Mouse (Mus musculus) left cerebral cortex, adult 11 months (tissue): Measurements from ENCODE around the gene Pard6a.

ENCODE experiments used
- DNase-seq: peaks from one replicate; pipeline ENCODE4 v3.0.0; 2022; ENCODE audit warnings: low spot score

Gene Pard6a

DNA sequence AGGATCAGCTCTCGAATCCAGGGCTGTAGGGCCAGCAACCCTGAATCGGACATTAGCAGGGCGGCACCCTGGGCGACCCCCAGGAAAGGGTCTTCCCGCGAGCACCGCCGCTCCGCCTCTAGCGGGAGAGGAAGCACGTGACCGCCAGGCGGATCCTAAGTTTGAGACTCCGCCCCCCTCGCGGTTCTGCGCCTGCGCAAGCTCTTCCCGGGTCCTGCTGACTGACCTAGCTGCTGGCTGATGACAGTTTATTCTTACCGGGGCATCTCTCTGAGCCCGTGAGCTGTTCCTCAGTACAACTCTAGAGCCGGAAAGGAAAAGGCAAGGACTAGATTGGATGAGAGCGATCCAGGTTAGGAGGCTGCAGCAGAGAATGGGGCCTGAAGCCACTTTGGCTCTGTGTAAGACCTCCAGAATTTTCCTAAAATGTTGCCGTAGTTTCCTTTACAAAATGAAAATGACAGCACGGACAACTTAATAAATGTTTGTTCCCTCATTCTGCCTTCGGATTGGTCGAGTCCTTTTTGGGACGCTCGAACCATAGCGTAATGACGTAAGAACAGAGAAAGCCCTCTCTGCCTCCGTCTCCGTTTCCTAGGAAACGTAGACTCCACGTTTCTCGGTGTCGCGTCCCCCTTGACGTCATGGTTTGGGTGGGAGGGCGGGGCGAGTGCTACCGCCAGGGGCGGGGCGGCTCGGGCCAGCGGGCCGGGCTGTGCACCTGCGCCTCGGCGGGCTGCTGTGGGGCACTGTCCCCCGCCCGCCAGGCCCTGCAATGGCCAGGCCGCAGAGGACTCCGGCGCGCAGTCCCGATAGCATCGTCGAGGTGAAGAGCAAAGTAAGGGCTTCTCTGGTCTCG is at the start of gene Pard6a, which contains the start of gene Acd:
Gene Pard6a (plus strand): TSS at position 183 of the 859 bp plus-strand sequence.
Gene Acd (minus strand): TSS at position 137 of the 859 bp plus-strand sequence.
- peak; percentile 94 for DNase-seq

DNA sequence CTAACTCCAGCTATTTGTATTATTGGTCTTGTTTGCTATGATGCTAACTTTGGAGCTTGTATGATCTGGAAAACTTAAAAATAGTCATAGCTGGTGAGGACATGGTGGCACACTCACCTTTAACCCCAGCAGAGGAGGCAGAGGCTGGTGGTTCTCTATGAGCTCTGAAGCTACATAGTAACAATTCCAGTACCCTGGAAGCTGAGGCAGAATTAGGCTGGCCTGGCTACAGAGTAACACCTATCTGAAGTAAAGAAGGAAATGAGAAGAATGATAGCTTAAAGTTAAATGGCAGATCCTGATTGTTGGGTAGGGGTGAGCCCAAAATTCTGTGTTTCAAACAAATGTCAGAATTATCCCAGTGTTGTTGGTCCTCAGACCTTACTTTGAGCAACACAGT is 43.3 kb upstream of the Pard6a start:
- no peak for DNase-seq

GRCm38 (mm10) chr8:105661167-105661566 is 39.8 kb upstream of the Pard6a start:
- DNase-seq: peak; percentile 24

DNA sequence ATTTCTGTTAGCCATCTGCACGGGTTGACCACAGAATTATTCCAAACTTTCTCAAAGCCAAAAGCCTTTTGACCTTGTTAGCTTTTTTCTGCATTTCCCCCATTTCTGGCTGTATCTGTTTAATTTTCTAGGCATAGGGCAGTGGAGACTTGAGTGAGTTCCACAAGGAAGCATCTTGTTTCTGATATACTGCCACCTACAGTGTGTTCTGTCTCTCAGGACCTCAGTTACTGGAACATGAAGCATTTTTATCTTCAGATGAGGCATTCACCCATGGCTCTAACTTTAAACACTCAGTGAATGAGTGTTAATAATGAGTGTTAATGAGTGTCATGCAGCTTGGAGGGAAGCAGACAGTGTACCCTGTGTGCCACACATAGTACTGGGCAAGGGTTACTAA is 23.1 kb upstream of the Pard6a start:
- DNase-seq: no peak

- no peak for DNase-seq
These were observed 15.6 kb upstream of the Pard6a start for GRCm38 (mm10) chr8:105685325-105685724.

GRCm38 (mm10) chr8:105685796-105686308 is 15.1 kb upstream of the Pard6a start, which contains the start of gene Carmil2:
Gene Carmil2 (plus strand): TSS chr8:105686274.
- DNase-seq: no peak

- no peak for DNase-seq
These were observed 14.4 kb upstream of the Pard6a start for GRCm38 (mm10) chr8:105686551-105686950.

- DNase-seq: no peak
These were observed 13.4 kb upstream of the Pard6a start for GRCm38 (mm10) chr8:105687512-105687911.

- no peak for DNase-seq
These were observed 12.7 kb upstream of the Pard6a start for GRCm38 (mm10) chr8:105688242-105688752.

DNA sequence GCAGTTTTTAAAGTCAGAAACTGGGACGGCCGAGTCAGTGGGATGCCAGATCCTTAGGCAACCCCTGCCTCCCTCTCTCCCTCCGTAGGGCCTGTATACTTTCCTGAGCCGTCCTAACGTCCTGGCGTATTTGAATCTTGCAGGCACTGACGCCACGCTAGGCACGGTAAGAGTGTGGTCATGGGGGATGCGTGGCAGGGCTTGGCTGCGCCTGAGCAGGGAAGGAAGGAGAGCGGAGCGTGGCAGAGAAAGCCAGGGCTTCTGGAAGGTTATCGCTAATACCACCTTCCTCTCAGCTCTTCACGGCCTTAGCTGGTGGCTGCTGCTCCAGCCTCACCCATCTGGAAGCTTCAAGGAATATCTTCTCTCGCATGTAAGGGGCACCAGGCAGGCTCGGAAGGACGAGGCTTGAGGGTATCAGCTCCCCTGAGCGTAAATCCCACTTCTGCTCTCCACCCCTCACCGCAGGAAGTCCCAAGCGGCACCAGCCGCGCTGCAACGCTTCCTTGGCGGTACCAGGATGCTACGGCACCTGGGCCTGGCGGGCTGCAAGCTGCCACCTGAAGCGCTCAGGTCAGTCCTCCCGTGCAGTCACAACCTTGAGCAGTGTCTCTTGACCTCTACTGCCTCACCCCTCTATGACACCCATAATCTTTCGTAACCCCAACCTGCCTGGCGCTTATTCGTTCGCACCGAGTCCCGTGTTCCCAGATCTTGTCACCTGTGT is 11.5 kb upstream of the Pard6a start:
- DNase-seq: no peak

DNA sequence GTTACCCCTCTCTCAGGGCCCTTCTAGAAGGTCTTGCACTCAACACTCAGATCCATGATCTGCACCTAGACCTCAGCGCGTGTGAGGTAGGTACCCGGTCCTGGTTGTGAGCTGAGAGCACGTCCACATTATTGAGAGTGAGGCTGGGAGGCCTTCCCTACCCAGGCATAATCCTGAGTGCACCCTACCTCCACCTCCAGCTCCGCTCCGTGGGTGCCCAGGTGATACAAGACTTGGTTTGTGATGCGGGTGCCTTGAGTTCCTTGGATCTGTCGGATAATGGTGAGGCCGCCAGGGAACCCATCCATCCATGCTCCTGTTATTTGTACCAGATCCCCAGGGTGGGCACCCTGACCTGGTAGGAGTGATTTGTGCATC is 11.0 kb upstream of the Pard6a start:
- no peak for DNase-seq

DNA sequence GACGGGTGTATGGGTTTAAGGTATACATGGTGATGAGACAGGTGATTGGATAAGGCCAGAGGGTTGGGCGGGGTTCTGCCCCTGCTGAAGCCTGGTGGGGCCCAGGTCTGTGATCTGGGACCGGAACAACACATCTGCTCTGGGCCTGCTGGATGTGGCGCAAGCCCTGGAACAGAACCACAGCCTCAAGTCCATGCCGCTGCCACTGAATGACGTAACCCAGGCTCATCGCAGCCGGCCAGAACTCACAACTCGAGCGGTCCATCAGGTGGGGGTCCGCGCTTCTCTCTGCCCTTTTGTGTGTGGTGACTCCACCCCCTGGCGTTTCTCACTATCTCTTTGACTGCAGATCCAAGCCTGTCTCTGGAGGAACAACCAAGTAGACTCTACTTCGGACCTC is 10.0 kb upstream of the Pard6a start:
- DNase-seq: no peak

DNA sequence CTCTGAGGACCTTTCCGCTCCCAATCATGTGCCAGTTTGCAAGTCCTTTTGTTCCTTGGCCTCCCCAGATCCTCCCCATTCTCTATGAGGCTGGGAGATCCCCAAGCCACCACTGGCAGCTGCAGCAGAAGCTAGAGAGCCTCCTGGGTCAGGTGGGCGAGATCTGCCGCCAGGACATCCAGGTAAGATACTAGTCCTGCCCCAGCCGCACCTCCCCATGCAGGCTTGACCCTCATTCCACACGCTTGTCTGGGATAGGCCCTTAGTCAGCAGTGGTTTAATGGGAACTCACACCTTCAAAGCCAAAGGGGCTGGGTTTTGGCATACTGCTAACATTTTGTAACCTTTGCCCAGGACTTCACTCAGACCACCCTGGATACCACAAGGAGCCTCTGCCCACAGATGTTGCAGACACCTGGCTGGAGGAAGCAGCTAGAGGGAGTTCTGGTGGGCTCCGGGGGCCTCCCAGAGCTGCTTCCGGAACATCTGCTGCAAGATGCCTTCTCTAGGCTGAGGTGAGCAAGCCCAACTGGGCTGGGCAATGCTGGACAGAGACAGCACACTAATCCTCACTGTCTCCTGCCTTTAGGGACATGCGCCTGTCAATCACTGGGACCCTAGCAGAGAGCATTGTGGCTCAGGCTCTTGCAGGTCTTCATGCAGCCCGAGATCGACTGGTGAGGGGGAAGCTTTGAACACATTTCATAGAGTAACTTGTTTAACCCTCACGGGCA is 8.3 kb upstream of the Pard6a start:
- DNase-seq: no peak

GRCm38 (mm10) chr8:105693648-105694047 is 7.3 kb upstream of the Pard6a start:
- no peak for DNase-seq

DNA sequence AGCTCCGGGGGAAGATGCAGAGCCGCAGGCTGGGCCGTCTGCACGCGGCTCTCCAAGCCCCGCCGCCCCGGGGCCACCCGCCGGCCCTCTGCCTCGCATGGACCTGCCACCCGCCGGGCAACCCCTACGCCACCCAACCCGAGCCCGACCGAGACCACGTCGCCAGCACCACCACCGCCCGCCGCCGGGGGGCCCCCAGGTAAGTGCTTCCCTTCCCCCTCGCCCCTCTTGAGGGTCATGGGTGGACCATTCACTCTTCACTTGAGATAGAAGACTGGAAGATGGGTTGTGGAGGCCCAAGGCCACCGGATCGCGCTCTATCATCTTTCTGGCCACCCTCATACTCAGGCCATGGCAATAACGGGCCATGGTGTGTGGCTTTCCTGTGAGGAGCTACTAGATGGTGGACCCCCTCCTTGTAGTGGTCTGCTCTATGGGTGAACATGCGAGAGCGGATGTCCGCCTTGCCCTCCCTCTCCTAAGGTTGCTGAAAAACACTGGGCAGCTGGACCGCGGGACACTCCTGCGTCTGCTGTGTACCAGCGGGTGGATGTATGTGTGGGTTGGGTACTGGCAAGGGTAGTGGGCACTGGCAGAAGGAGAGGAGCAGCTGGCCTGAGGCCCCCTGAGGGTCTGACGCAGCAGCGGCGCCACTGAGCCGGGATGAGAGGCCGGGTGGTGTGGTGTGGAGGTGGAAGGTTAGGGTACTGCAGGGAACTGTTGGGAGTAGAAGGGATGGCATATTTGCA is 6.7 kb upstream of the Pard6a start:
- no peak for DNase-seq

DNA sequence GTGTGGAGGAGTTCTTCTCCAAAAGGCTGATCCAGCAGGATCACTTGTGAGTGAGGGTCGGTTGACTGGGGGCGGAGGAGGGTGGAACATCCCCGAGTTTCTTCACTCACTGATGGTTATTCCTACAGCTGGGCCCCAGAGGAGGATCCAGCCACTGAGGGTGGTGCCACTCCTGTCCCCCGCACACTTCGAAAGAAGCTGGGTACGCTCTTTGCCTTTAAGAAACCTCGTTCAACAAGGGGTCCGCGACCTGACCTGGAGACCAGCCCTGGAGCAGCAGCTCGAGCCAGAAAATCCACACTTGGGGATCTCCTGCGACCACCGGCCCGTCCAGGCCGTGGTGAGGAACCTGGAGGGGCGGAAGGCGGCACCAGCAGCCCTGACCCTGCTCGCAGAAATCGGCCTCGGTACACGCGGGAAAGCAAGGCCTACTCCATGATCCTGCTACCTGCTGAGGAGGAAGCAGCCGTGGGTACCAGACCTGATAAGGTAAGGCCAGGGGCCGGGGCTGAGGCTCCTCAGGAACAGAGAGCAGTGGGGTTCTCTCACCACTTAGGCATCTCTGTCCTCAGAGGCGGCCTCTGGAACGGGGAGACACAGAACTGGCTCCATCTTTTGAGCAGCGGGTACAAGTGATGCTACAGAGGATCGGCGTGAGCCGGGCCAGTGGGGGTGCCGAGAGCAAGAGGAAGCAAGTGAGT is 5.7 kb upstream of the Pard6a start:
- DNase-seq: no peak

GRCm38 (mm10) chr8:105697196-105697780 is 3.7 kb upstream of the Pard6a start:
- DNase-seq: no peak

GRCm38 (mm10) chr8:105698734-105699133 is 2.2 kb upstream of the Pard6a start:
- DNase-seq: no peak

GRCm38 (mm10) chr8:105699488-105700215 is 1.3 kb upstream of the Pard6a start:
- DNase-seq: no peak

GRCm38 (mm10) chr8:105700566-105700965 is 382 bp upstream of the Pard6a start:
- DNase-seq: no peak
